Mouse (Mus musculus): ENCODE measurements around the gene Slc45a1.
A peak's percentile ranks its signal among the peaks of the same experiment; 100 is the strongest.
"Not testable (repeated sequence)": the region's sequence is repeated elsewhere in the genome, so short reads cannot be mapped to it uniquely, and the experiment has no call there.

Gene Slc45a1

GRCm38 (mm10) chr4:150605804-150606203 lies 46.2 kb downstream of the Slc45a1 start:
- DNase-seq (ENCODE audit: low read depth, low spot score), result no peak

- DNase-seq (ENCODE audit: low read depth, low spot score), result no peak
Measured at GRCm38 (mm10) chr4:150603366-150604061, 48.5 kb downstream of the Slc45a1 start.

GRCm38 (mm10) chr4:150601489-150601888 lies 50.5 kb downstream of the Slc45a1 start:
- no peak for DNase-seq (ENCODE audit: low read depth, low spot score)

- DNase-seq (ENCODE audit: low read depth, low spot score), result not testable (repeated sequence)
Measured at GRCm38 (mm10) chr4:150600503-150600902, 51.5 kb downstream of the Slc45a1 start.

- DNase-seq (ENCODE audit: low read depth, low spot score), result no peak
Measured at GRCm38 (mm10) chr4:150599119-150599992, 52.6 kb downstream of the Slc45a1 start.

GRCm38 (mm10) chr4:150598686-150599085 lies 53.3 kb downstream of the Slc45a1 start:
- DNase-seq (ENCODE audit: low read depth, low spot score), result no peak

GRCm38 (mm10) chr4:150595991-150596390 lies 56.0 kb downstream of the Slc45a1 start:
- no peak for DNase-seq (ENCODE audit: low read depth, low spot score)

GRCm38 (mm10) chr4:150595071-150595470 lies 56.9 kb downstream of the Slc45a1 start:
- no peak for DNase-seq (ENCODE audit: low read depth, low spot score)

- DNase-seq (ENCODE audit: low read depth, low spot score), result no peak
Measured at GRCm38 (mm10) chr4:150594298-150594829, 57.6 kb downstream of the Slc45a1 start.

- DNase-seq (ENCODE audit: low read depth, low spot score), result peak; percentile 39
Measured at GRCm38 (mm10) chr4:150593473-150594217, 58.3 kb downstream of the Slc45a1 start.

GRCm38 (mm10) chr4:150592087-150592486 lies 59.9 kb downstream of the Slc45a1 start:
- DNase-seq (ENCODE audit: low read depth, low spot score), result no peak

- no peak for DNase-seq (ENCODE audit: low read depth, low spot score)
Measured at GRCm38 (mm10) chr4:150591602-150592001, 60.4 kb downstream of the Slc45a1 start.

GRCm38 (mm10) chr4:150590621-150591282 lies 61.2 kb downstream of the Slc45a1 start:
- no peak for DNase-seq (ENCODE audit: low read depth, low spot score)

- no peak for DNase-seq (ENCODE audit: low read depth, low spot score)
Measured at GRCm38 (mm10) chr4:150588300-150588621, 63.7 kb downstream of the Slc45a1 start.

GRCm38 (mm10) chr4:150587597-150588299 lies 64.2 kb downstream of the Slc45a1 start:
- no peak for DNase-seq (ENCODE audit: low read depth, low spot score)

GRCm38 (mm10) chr4:150586275-150586674 lies 65.7 kb downstream of the Slc45a1 start:
- no peak for DNase-seq (ENCODE audit: low read depth, low spot score)

GRCm38 (mm10) chr4:150585800-150586199 lies 66.2 kb downstream of the Slc45a1 start:
- no peak for DNase-seq (ENCODE audit: low read depth, low spot score)

- DNase-seq (ENCODE audit: low read depth, low spot score), result peak; percentile 66
Measured at GRCm38 (mm10) chr4:150583777-150584135, 68.2 kb downstream of the Slc45a1 start.

- DNase-seq (ENCODE audit: low read depth, low spot score), result peak; percentile 55
Measured at GRCm38 (mm10) chr4:150582966-150583776, 68.8 kb downstream of the Slc45a1 start.

Data from CD4-positive helper T cell, adult 2 months (primary cell).